Mouse (Mus musculus): Measurements from ENCODE around the gene Smim20.

DNA sequence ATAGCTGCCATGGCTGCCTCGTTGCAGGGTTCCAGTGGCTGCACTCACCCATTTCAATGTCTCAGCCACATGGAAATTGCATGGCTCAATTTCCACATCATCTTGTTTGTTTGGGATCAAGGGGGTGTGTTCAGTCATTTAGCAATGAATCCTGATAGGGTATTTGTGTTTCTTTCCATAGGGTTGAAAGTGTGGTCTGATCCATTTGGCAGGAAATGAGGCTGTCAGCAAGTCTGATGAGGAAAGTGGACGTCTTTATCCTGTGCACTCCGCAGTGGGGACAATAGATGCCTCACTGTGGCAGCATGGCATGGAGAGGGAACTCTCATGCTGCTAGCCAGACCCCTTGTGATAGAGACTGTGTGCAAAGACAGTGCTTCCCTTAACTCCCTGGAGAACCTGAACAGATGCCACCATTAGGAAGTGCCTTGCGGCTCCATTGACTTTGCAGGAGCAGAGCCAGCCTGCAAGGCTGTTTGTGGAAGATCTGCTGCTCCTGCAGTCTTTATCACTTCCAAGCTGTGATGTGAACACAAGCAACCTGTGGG, 10.9 kb downstream of the Smim20 start:
- TF ChIP-seq CTCF (IDR thresholded peaks at IDR 0.05; ENCODE audit: borderline replicate concordance, extremely low read depth, insufficient read depth, insufficient read length) (no peak), POLR2A (IDR thresholded peaks at IDR 0.05; ENCODE audit: borderline replicate concordance, extremely low read depth, insufficient read depth, insufficient read length, poor library complexity, severe bottlenecking) (no peak)
